Mouse (Mus musculus): ENCODE results near the gene Olfr986. TPM values are rescaled to one million over a fixed set of nuclear protein-coding genes. Genes with fewer than 3 reads are reported as not detected.

Olfr986 gene
- polyA plus RNA-seq, 1 experiment: not detected

- WGBS: 75% methylated on average over 4 of the region's 4 CpGs
- H3K4me3 ChIP-seq (ENCODE audit: low read depth, low read length): no peak overlapping the region
Observed at GRCm38 (mm10) chr9:40216651-40217050, 35.9 kb downstream of the Olfr986 start.

GRCm38 (mm10) chr9:40224289-40224688 lies 43.6 kb downstream of the Olfr986 start:
- 53% methylated on average over 4 of the region's 4 CpGs for WGBS
- Histone ChIP-seq H3K4me1 (ENCODE audit: control insufficient read depth, insufficient read depth, insufficient read length, low read length) (no peaks in the 10 kb centered on the region), H3K4me3 (ENCODE audit: low read depth, low read length) (no peak overlapping the region), H3K36me3 (ENCODE audit: control insufficient read depth, insufficient read depth, low read length) (no peaks in the 10 kb centered on the region), H3K27ac (ENCODE audit: insufficient read depth, low read depth, low read length) (no peak overlapping the region), H3K27me3 (ENCODE audit: control insufficient read depth, insufficient read depth, low read length) (no peaks in the 10 kb centered on the region)
- no peak for TF ChIP-seq POLR2A (IDR thresholded peaks at IDR 0.05; ENCODE audit: low read depth, low read length)
- no peak for TF ChIP-seq CTCF (IDR thresholded peaks at IDR 0.05; ENCODE audit: extremely low read depth, insufficient read length, insufficient replicate concordance, low read depth, low read length)

More at GRCm38 (mm10) chr9:40216651-40217050, 35.9 kb downstream of the Olfr986 start:
- Histone ChIP-seq H3K27ac (ENCODE audit: insufficient read depth, low read depth, low read length) (no peak overlapping the region), H3K27me3 (ENCODE audit: control insufficient read depth, insufficient read depth, low read length) (no peaks in the 10 kb centered on the region), H3K36me3 (ENCODE audit: control insufficient read depth, insufficient read depth, low read length) (peaks cover 5% of the 10 kb centered on the region; the same call in 1 of the 2 replicates), H3K4me1 (ENCODE audit: control insufficient read depth, insufficient read depth, insufficient read length, low read length) (no peaks in the 10 kb centered on the region)
- TF ChIP-seq POLR2A (IDR thresholded peaks at IDR 0.05; ENCODE audit: low read depth, low read length): no peak
- no peak for TF ChIP-seq CTCF (IDR thresholded peaks at IDR 0.05; ENCODE audit: extremely low read depth, insufficient read length, insufficient replicate concordance, low read depth, low read length)

GRCm38 (mm10) chr9:40227874-40228789 lies 47.4 kb downstream of the Olfr986 start:
- Histone ChIP-seq H3K4me1 (ENCODE audit: control insufficient read depth, insufficient read depth, insufficient read length, low read length) (no peaks in the 10 kb centered on the region), H3K27me3 (ENCODE audit: control insufficient read depth, insufficient read depth, low read length) (no peaks in the 10 kb centered on the region), H3K4me3 (ENCODE audit: low read depth, low read length) (no peak overlapping the region), H3K36me3 (ENCODE audit: control insufficient read depth, insufficient read depth, low read length) (no peaks in the 10 kb centered on the region), H3K27ac (ENCODE audit: insufficient read depth, low read depth, low read length) (no peak overlapping the region)
- no peak for TF ChIP-seq CTCF (IDR thresholded peaks at IDR 0.05; ENCODE audit: extremely low read depth, insufficient read length, insufficient replicate concordance, low read depth, low read length)
- TF ChIP-seq POLR2A (IDR thresholded peaks at IDR 0.05; ENCODE audit: low read depth, low read length): no peak
- 50% methylated on average over 10 of the region's 10 CpGs for WGBS

GRCm38 (mm10) chr9:40228804-40229331 lies 48.1 kb downstream of the Olfr986 start:
- Histone ChIP-seq H3K27me3 (ENCODE audit: control insufficient read depth, insufficient read depth, low read length) (no peaks in the 10 kb centered on the region), H3K4me3 (ENCODE audit: low read depth, low read length) (no peak overlapping the region), H3K4me1 (ENCODE audit: control insufficient read depth, insufficient read depth, insufficient read length, low read length) (no peaks in the 10 kb centered on the region), H3K36me3 (ENCODE audit: control insufficient read depth, insufficient read depth, low read length) (no peaks in the 10 kb centered on the region), H3K27ac (ENCODE audit: insufficient read depth, low read depth, low read length) (no peak overlapping the region)
- TF ChIP-seq POLR2A (IDR thresholded peaks at IDR 0.05; ENCODE audit: low read depth, low read length): no peak
- TF ChIP-seq CTCF (IDR thresholded peaks at IDR 0.05; ENCODE audit: extremely low read depth, insufficient read length, insufficient replicate concordance, low read depth, low read length): no peak
- 64% methylated on average over 6 of the region's 6 CpGs for WGBS

- TF ChIP-seq POLR2A (IDR thresholded peaks at IDR 0.05; ENCODE audit: low read depth, low read length) (no peak), CTCF (IDR thresholded peaks at IDR 0.05; ENCODE audit: extremely low read depth, insufficient read length, insufficient replicate concordance, low read depth, low read length) (no peak)
- Histone ChIP-seq H3K36me3 (ENCODE audit: control insufficient read depth, insufficient read depth, low read length) (no peaks in the 10 kb centered on the region), H3K4me3 (ENCODE audit: low read depth, low read length) (no peak overlapping the region), H3K4me1 (ENCODE audit: control insufficient read depth, insufficient read depth, insufficient read length, low read length) (no peaks in the 10 kb centered on the region), H3K27me3 (ENCODE audit: control insufficient read depth, insufficient read depth, low read length) (no peaks in the 10 kb centered on the region), H3K27ac (ENCODE audit: insufficient read depth, low read depth, low read length) (no peak overlapping the region)
- WGBS: 66% methylated on average over 5 of the region's 5 CpGs
Observed at GRCm38 (mm10) chr9:40229479-40229878, 48.8 kb downstream of the Olfr986 start.

- Histone ChIP-seq H3K27ac (ENCODE audit: insufficient read depth, low read depth, low read length) (no peak overlapping the region), H3K36me3 (ENCODE audit: control insufficient read depth, insufficient read depth, low read length) (no peaks in the 10 kb centered on the region), H3K4me3 (ENCODE audit: low read depth, low read length) (no peak overlapping the region), H3K4me1 (ENCODE audit: control insufficient read depth, insufficient read depth, insufficient read length, low read length) (no peaks in the 10 kb centered on the region), H3K27me3 (ENCODE audit: control insufficient read depth, insufficient read depth, low read length) (no peaks in the 10 kb centered on the region)
- no peak for TF ChIP-seq CTCF (IDR thresholded peaks at IDR 0.05; ENCODE audit: extremely low read depth, insufficient read length, insufficient replicate concordance, low read depth, low read length)
- no peak for TF ChIP-seq POLR2A (IDR thresholded peaks at IDR 0.05; ENCODE audit: low read depth, low read length)
- 89% methylated on average over 3 of the region's 3 CpGs for WGBS
Observed at GRCm38 (mm10) chr9:40231019-40231418, 50.3 kb downstream of the Olfr986 start.

Measured in small intestine, adult 2 months (tissue).